Comparison of ENCODE assay signal across 9 mouse cellular contexts in the genomic region with DNA sequence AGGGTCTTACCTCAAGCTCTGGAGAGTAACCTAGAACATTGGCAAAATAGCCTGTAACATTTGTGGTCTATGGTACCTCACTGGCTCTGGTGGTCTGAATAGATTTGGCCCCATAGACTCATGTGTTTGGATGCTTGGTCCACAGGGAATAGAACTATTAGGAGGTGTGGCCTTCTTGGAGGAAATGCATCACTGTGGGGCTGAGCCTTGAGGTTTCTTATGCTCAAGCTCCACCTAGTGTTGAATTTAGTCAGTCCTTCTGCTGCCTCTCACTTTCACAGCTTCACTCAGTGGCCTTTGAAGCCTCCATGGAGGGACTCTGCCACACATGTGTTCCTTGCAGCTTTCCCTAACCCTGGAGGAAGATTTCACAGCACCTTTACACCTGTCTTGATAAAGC.
A peak's percentile ranks its signal among the peaks of the same experiment; 100 is the strongest.
DNase-seq lines count a peak whose midpoint lies in the region; ATAC-seq lines count a peak whose summit lies in the region.
"Had no signal": no experiment of that assay in that cellular context is flagged by ENCODE, and none has a peak within 500 bp of the region (broad histone marks: within the 10 kb centered on the region; RNA-seq: fewer than 3 reads in every experiment).

No protein-coding gene starts in this region.

- DNase-seq in embryo, embryonic 10.5 days (ENCODE audit: low spot score), result peak; percentile 64
- DNase-seq in lung, postnatal 10 days, result peak; percentile 7
- DNase-seq in left cerebral cortex, postnatal 10 days (ENCODE audit: extremely low spot score in 1 of 2, low spot score in 2 of 2), result no peak
- no peak for DNase-seq in T-cell, adult 2 months (ENCODE audit: low spot score)
- no peak for DNase-seq in yolk sac, embryonic 10.5 days (ENCODE audit: low spot score)
- DNase-seq: spleen, adult 18-20 months had no signal

- intact Hi-C loops in left cerebral cortex, postnatal 10 days (cut with DNase I), result no loop called here

- no peaks in the 10 kb centered on the region for H3K27me3 ChIP-seq in intestine, embryonic 15.5 days (replicated peaks)
- H3K27me3 ChIP-seq in intestine, embryonic 16.5 days (replicated peaks; ENCODE audit: control insufficient read depth, insufficient read depth, low read length), result no peaks in the 10 kb centered on the region

- H3K4me3 ChIP-seq in intestine, embryonic 15.5 days (replicated peaks), result no peak overlapping the region
- no peak overlapping the region for H3K4me3 ChIP-seq in intestine, embryonic 16.5 days (ENCODE audit: low read length)

- no peak overlapping the region for H3K9ac ChIP-seq in intestine, embryonic 15.5 days
- H3K9ac ChIP-seq in intestine, embryonic 16.5 days (ENCODE audit: low read depth, low read length), result no peak overlapping the region

- no peak overlapping the region for H3K4me2 ChIP-seq in intestine, embryonic 15.5 days (replicated peaks)
- no peak overlapping the region for H3K4me2 ChIP-seq in intestine, embryonic 16.5 days (ENCODE audit: low read depth, low read length)

- ATAC-seq in intestine, embryonic 15.5 days, result 0 out of 2 replicates have a peak, but pooled peaks have one; percentile 25
- no peak for ATAC-seq in intestine, embryonic 16.5 days
- peak; percentile 83 for ATAC-seq in CD4-positive, CD25-positive, alpha-beta regulatory T cell, adult 4 months

- H3K9me3 ChIP-seq in intestine, embryonic 15.5 days, result no peaks in the 10 kb centered on the region
- H3K9me3 ChIP-seq in intestine, embryonic 16.5 days (ENCODE audit: control insufficient read depth, low read length), result no peaks in the 10 kb centered on the region

- H3K27ac ChIP-seq in intestine, embryonic 15.5 days, result no peak overlapping the region
- H3K27ac ChIP-seq in intestine, embryonic 16.5 days (ENCODE audit: low read length), result no peak overlapping the region

- H3K36me3 ChIP-seq in intestine, embryonic 15.5 days, result no peaks in the 10 kb centered on the region
- no peaks in the 10 kb centered on the region for H3K36me3 ChIP-seq in intestine, embryonic 16.5 days (ENCODE audit: control insufficient read depth, insufficient read depth, low read length)

- no peaks in the 10 kb centered on the region for H3K4me1 ChIP-seq in intestine, embryonic 15.5 days (replicated peaks)
- no peaks in the 10 kb centered on the region for H3K4me1 ChIP-seq in intestine, embryonic 16.5 days (ENCODE audit: control insufficient read depth, insufficient read depth, low read length)

Comparison
In these comparisons a context has a peak if more than half of its experiments do, and no peak if none do; other contexts are left out.
1. DNase-seq: peak in embryo, embryonic 10.5 days (single experiment) and lung, postnatal 10 days (single experiment); none in left cerebral cortex, postnatal 10 days (0 of 2), T-cell, adult 2 months (single experiment) and yolk sac, embryonic 10.5 days (single experiment).